Mouse (Mus musculus) layer of hippocampus, adult 6 months (tissue): Measurements from ENCODE around the gene Tyw3. TPM values are rescaled to one million over a fixed set of nuclear protein-coding genes. Genes with fewer than 3 reads are reported as not detected.

ENCODE experiments used
- long read RNA-seq, 2 experiments: library from polyadenylated mRNA; unstranded; transcript quantifications; one replicate each; pipeline ENCODE4 v2.0.0; 2019 to 2020
- polyA plus RNA-seq: library from polyadenylated mRNA; unstranded; fragments of <200 nt; fragmentation: Nextera tagmentation; gene quantifications from 2 replicates; pipeline ENCODE4 v1.2.3, GENCODE M21; 2021

Tyw3 gene
- 11.3 and 12.3 TPM in 2 replicates for polyA plus RNA-seq
- long read RNA-seq, experiment 1, full-length matches to known transcripts = 10 of 11 reads
- long read RNA-seq, experiment 1, partial matches to known transcripts = 1 of 11 reads
- long read RNA-seq, experiment 1, other reads (novel, unspliced or antisense) = 0 of 11 reads
- long read RNA-seq, experiment 2, full-length matches to known transcripts = 27 of 32 reads
- long read RNA-seq, experiment 2, partial matches to known transcripts = 1 of 32 reads
- long read RNA-seq, experiment 2, other reads (novel, unspliced or antisense) = 4 of 32 reads

GRCm38 (mm10) chr3:154596934-154597554 lies at the start of gene Tyw3:
TSS of gene Tyw3 (minus strand) at chr3:154597104.

GRCm38 (mm10) chr3:154596488-154596933 lies 393 bp downstream of the Tyw3 start, which contains the start of gene Cryz:
TSS of gene Cryz (plus strand) at chr3:154596711.

Other genes with a start within 250 kb of the Tyw3 start
- 19.7 and 21.5 TPM in 2 replicates for gene Cryz, start 393 bp downstream of the Tyw3 start, polyA plus RNA-seq
- gene Erich3, start 66.8 kb upstream of the Tyw3 start, polyA plus RNA-seq = 1.3 and 2.3 TPM in 2 replicates